Mouse (Mus musculus): ENCODE results near the gene Ralgapa2. TPM values are rescaled to one million over a fixed set of nuclear protein-coding genes. Genes with fewer than 3 reads are reported as not detected.

Ralgapa2 gene
- total and polyA plus RNA-seq, 3 experiments, result 9.2 to 9.6 TPM; not detected in 1

DNA sequence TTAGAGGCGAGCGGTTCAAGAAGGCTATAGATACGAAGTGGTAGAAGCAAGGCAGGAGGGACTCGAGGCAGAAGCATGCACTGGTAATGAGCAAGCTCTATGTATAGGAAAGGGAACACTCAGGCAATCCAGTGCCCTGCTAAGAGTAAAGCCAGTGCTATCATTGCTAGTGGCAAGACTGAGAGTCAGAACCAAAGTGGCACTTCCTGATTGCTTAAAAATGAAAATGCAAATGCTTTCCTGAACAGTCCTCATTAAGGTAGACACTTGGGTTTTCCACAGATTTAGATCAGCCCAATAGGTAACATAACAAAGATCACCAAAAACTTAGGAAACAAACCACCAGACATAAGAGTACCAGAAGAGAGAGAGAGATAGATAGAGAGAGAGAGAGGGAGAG, 105.1 kb downstream of the Ralgapa2 start (continued):
- no peak for TF ChIP-seq USF2 (IDR thresholded peaks at IDR 0.05; ENCODE audit: borderline replicate concordance in 1 of 2, insufficient read depth in 1 of 2, low read depth in 1 of 2, low read length in 2 of 2)
- no peak for TF ChIP-seq JUND (IDR thresholded peaks at IDR 0.05; ENCODE audit: low read depth, low read length)

DNA sequence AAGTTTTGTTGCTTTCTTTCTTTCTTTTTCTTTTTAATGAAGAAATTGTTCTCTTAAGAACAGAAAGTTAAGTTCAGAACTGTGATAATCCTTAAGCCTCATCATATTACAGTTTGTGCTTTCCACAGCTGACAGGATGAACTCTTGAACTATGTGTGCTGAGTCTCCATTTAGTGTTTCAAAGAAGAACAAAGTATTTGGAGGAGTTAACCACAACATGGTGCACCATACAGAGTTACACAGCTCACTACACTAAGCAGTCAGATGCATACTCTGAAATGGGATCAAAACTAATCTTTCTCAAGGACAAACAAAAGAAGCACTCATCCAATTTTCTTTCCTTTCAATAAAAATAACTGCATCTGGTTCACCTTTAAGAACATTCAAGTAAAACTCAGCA, 110.6 kb downstream of the Ralgapa2 start:
- Histone ChIP-seq H3K27me3 (ENCODE audit: control insufficient read depth in 1 of 2, insufficient read depth in 2 of 2, low read length in 2 of 2) (no peaks in the 10 kb centered on the region), H3K27ac (ENCODE audit: control insufficient read depth, low read depth, low read length) (no peak overlapping the region), H3K4me3 (ENCODE audit: control insufficient read depth in 1 of 2, insufficient read depth in 1 of 2, low read depth in 2 of 2, low read length in 2 of 2) (no peak overlapping the region), H3K4me1 (ENCODE audit: control insufficient read depth in 1 of 2, insufficient read depth in 2 of 2, low read length in 2 of 2) (no peaks in the 10 kb centered on the region), H3K9me3 (replicated peaks; ENCODE audit: insufficient read depth, low read length) (no peaks in the 10 kb centered on the region), H3K9ac (ENCODE audit: control insufficient read depth, low read depth, low read length, poor library complexity, severe bottlenecking) (no peak overlapping the region), H3K36me3 (ENCODE audit: control insufficient read depth in 1 of 2, insufficient read depth in 2 of 2, low read length in 2 of 2) (peaks cover 0 to 6% of the 10 kb centered on the region in 2 experiments; a peak in 2 of 4 replicates), H3K79me2 (ENCODE audit: control insufficient read depth, insufficient read depth, low read length, poor library complexity) (no peaks in the 10 kb centered on the region)
- TF ChIP-seq NELFE (IDR thresholded peaks at IDR 0.05; ENCODE audit: low read depth, low read length) (no peak), ETS1 (IDR thresholded peaks at IDR 0.05; ENCODE audit: low read depth, low read length) (no peak)
- no peak for DNase-seq (ENCODE audit: low read depth, low spot score)

DNA sequence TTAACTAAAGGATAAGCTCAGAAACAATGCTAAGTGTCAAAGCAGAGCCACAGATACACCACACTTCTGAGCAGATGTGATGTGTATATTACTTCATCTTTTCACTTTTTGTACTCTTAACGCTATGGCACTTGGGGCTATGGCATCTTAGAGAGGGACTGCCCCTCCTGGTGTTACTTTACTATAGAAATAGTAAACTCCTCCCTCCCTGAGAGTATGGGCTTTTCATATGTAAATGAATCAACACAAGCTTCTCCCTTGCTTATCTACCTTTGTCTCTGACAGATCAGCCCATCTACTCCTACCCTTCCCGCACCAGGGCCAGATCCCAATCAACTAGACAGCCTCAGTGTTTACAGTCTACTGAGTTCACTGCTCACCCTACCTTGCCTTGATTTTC, 111.4 kb downstream of the Ralgapa2 start:
- Histone ChIP-seq H3K36me3 (ENCODE audit: control insufficient read depth in 1 of 2, insufficient read depth in 2 of 2, low read length in 2 of 2) (peaks cover 0 to 6% of the 10 kb centered on the region in 2 experiments; a peak in 2 of 4 replicates), H3K79me2 (ENCODE audit: control insufficient read depth, insufficient read depth, low read length, poor library complexity) (no peaks in the 10 kb centered on the region), H3K27me3 (ENCODE audit: control insufficient read depth in 1 of 2, insufficient read depth in 2 of 2, low read length in 2 of 2) (no peaks in the 10 kb centered on the region), H3K4me3 (ENCODE audit: control insufficient read depth in 1 of 2, insufficient read depth in 1 of 2, low read depth in 2 of 2, low read length in 2 of 2) (no peak overlapping the region), H3K9ac (ENCODE audit: control insufficient read depth, low read depth, low read length, poor library complexity, severe bottlenecking) (no peak overlapping the region), H3K27ac (ENCODE audit: control insufficient read depth, low read depth, low read length) (no peak overlapping the region), H3K4me1 (ENCODE audit: control insufficient read depth in 1 of 2, insufficient read depth in 2 of 2, low read length in 2 of 2) (no peaks in the 10 kb centered on the region), H3K9me3 (replicated peaks; ENCODE audit: insufficient read depth, low read length) (no peaks in the 10 kb centered on the region)
- TF ChIP-seq GABPA (IDR thresholded peaks at IDR 0.05; ENCODE audit: low read depth, low read length) (no peak), USF1 (IDR thresholded peaks at IDR 0.05; ENCODE audit: low read depth, low read length) (no peak), CHD1 (IDR thresholded peaks at IDR 0.05; ENCODE audit: low read depth, low read length) (no peak), CHD2 (IDR thresholded peaks at IDR 0.05; ENCODE audit: low read length) (no peak), SIN3A (IDR thresholded peaks at IDR 0.05; ENCODE audit: low read length) (no peak), POLR2AphosphoS5 (IDR thresholded peaks at IDR 0.05; ENCODE audit: borderline replicate concordance, low read depth, low read length) (no peak), MAZ (IDR thresholded peaks at IDR 0.05; ENCODE audit: low read depth, low read length) (no peak)
- DNase-seq (ENCODE audit: low read depth, low spot score), result no peak

DNA sequence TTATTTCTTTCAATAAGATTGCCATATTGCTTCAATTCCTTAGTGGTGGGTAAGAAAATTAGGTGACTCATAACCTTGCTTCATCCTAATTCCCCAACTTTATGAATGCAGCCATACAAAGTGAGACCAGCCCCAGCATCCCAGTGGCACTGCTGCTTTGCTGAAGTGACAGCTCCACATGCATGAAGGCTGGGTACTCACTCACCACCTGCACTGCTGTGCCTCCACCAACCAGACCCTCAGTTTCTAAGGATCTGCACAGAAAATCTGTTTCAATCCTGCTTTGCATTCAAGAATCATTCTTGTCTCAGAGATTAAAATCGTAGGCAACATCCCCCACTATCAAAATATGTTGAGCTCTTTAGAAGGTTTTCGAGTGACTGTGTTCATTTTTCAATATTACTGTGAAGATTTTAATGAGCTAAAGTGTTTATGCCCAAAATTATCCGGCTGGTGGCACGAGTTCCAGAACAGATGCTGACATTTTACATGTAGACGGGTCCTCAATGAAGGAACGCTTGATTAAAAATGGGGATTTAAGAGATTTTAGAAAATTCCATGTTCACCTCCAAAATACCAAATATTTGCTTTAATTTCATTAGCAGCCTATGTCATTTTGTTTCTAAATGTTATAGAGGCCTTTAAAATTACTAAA, 113.8 kb downstream of the Ralgapa2 start:
- DNase-seq (ENCODE audit: low read depth, low spot score), result no peak
- Histone ChIP-seq H3K4me1 (ENCODE audit: control insufficient read depth in 1 of 2, insufficient read depth in 2 of 2, low read length in 2 of 2) (no peaks in the 10 kb centered on the region), H3K79me2 (ENCODE audit: control insufficient read depth, insufficient read depth, low read length, poor library complexity) (no peaks in the 10 kb centered on the region), H3K9me3 (replicated peaks; ENCODE audit: insufficient read depth, low read length) (no peaks in the 10 kb centered on the region), H3K27me3 (ENCODE audit: control insufficient read depth in 1 of 2, insufficient read depth in 2 of 2, low read length in 2 of 2) (no peaks in the 10 kb centered on the region), H3K27ac (ENCODE audit: control insufficient read depth, low read depth, low read length) (no peak overlapping the region), H3K4me3 (ENCODE audit: control insufficient read depth in 1 of 2, insufficient read depth in 1 of 2, low read depth in 2 of 2, low read length in 2 of 2) (no peak overlapping the region), H3K9ac (ENCODE audit: control insufficient read depth, low read depth, low read length, poor library complexity, severe bottlenecking) (no peak overlapping the region), H3K36me3 (ENCODE audit: control insufficient read depth in 1 of 2, insufficient read depth in 2 of 2, low read length in 2 of 2) (peaks cover 1 to 3% of the 10 kb centered on the region in 2 experiments; a peak in 3 of 4 replicates)
- no peak for TF ChIP-seq SIN3A (IDR thresholded peaks at IDR 0.05; ENCODE audit: low read length)
- no peak for TF ChIP-seq MEF2A (IDR thresholded peaks at IDR 0.05; ENCODE audit: extremely low read depth, insufficient replicate concordance, low read depth, low read length, poor library complexity, severe bottlenecking)
- TF ChIP-seq MAZ (IDR thresholded peaks at IDR 0.05; ENCODE audit: low read depth, low read length), result no peak
- no peak for TF ChIP-seq BHLHE40 (IDR thresholded peaks at IDR 0.05; ENCODE audit: borderline replicate concordance, low read depth, low read length)
- no peak for TF ChIP-seq JUND (IDR thresholded peaks at IDR 0.05; ENCODE audit: low read depth, low read length)
- no peak for TF ChIP-seq RCOR1 (IDR thresholded peaks at IDR 0.05; ENCODE audit: low read depth, low read length)
- TF ChIP-seq USF1 (IDR thresholded peaks at IDR 0.05; ENCODE audit: low read depth, low read length), result no peak
- no peak for TF ChIP-seq ZKSCAN1 (IDR thresholded peaks at IDR 0.05; ENCODE audit: low read depth, low read length)
- TF ChIP-seq CHD1 (IDR thresholded peaks at IDR 0.05; ENCODE audit: low read depth, low read length), result no peak
- no peak for TF ChIP-seq ELF1 (IDR thresholded peaks at IDR 0.05; ENCODE audit: low read depth, low read length)
- TF ChIP-seq NELFE (IDR thresholded peaks at IDR 0.05; ENCODE audit: low read depth, low read length), result no peak
- TF ChIP-seq TCF12 (IDR thresholded peaks at IDR 0.05; ENCODE audit: low read depth, low read length), result no peak
- no peak for TF ChIP-seq HCFC1 (IDR thresholded peaks at IDR 0.05; ENCODE audit: low read depth, low read length)
- TF ChIP-seq UBTF (IDR thresholded peaks at IDR 0.05; ENCODE audit: borderline replicate concordance, insufficient read depth, low read depth, low read length), result no peak
- no peak for TF ChIP-seq ZNF384 (IDR thresholded peaks at IDR 0.05; ENCODE audit: low read depth, low read length)
